Mouse (Mus musculus) liver, embryonic 14.5 days (tissue): ENCODE results near the gene Abhd2. TPM values are rescaled to one million over a fixed set of nuclear protein-coding genes. Genes with fewer than 3 reads are reported as not detected.

ENCODE experiments used
- ATAC-seq: fragments of 200-750 bp; cut with Nextera tagmentation; 2 replicates; pipeline ENCODE4 v1.8.0; 2017; ENCODE audit warnings: moderate number of reproducible peaks, mild to moderate bottlenecking, moderate library complexity; ENCODE audit not compliant: insufficient read depth
- DNase-seq, 3 experiments: peaks; one replicate each; pipeline ENCODE4 v3.0.0-alpha.2; 2012 to 2013; ENCODE audit warnings: low read depth in 3 of 3, low spot score in 3 of 3
- H3K27ac ChIP-seq: fragments of 300-500 bp; sonication (generic); 2 replicates; pipeline ENCODE4 v1.5.1; 2014; ENCODE audit warnings: moderate library complexity, mild to moderate bottlenecking, control low read depth, inconsistent platforms
- H3K27me3 ChIP-seq: fragments of 300-500 bp; sonication (generic); 2 replicates; pipeline ENCODE4 v1.6.1; 2014; ENCODE audit warnings: mild to moderate bottlenecking, low read length, moderate library complexity; ENCODE audit not compliant: control insufficient read depth, insufficient read depth
- H3K36me3 ChIP-seq: fragments of 300-500 bp; sonication (generic); replicated peaks from 2 replicates; pipeline ENCODE4 v1.6.1; 2014; ENCODE audit warnings: low read depth; ENCODE audit not compliant: control insufficient read depth, insufficient read depth
- H3K4me1 ChIP-seq, 2 experiments: fragments of 200-500 bp in 1 of 2; fragments of 300-500 bp in 1 of 2; sonication (generic) in 1 of 2; replicated peaks; 2 replicates each; pipeline ENCODE4 v1.6.1; 2012 to 2014; ENCODE audit warnings: antibody characterized with exemption in 1 of 2, inconsistent platforms in 1 of 2, low read length in 1 of 2; ENCODE audit not compliant: control insufficient read depth in 2 of 2, insufficient read depth in 2 of 2
- H3K4me2 ChIP-seq: fragments of 300-500 bp; sonication (generic); 2 replicates; pipeline ENCODE4 v1.6.1; 2014; ENCODE audit warnings: low read depth, mild to moderate bottlenecking, control low read depth, moderate library complexity
- H3K4me3 ChIP-seq, 2 experiments: fragments of 200-500 bp in 1 of 2; fragments of 300-500 bp in 1 of 2; sonication (generic) in 1 of 2; 2 replicates each; pipeline ENCODE4 v1.5.1; 2012 to 2014; ENCODE audit warnings: low read depth in 2 of 2, low read length in 2 of 2, mild to moderate bottlenecking in 2 of 2, control low read depth in 1 of 2, inconsistent platforms in 1 of 2, moderate library complexity in 1 of 2; ENCODE audit not compliant: insufficient read depth in 1 of 2
- H3K9ac ChIP-seq: fragments of 300-500 bp; sonication (generic); replicated peaks from 2 replicates; pipeline ENCODE4 v1.6.1; 2014; ENCODE audit warnings: mild to moderate bottlenecking, control low read depth, moderate library complexity
- H3K9me3 ChIP-seq: fragments of 300-500 bp; sonication (generic); 2 replicates; pipeline ENCODE4 v1.6.1; 2016; ENCODE audit warnings: low read length, mixed read lengths; ENCODE audit not compliant: control insufficient read depth
- CTCF ChIP-seq: IDR thresholded peaks from 2 replicates; pipeline ENCODE4 v1.5.1; 2016; ENCODE audit warnings: antibody characterized with exemption, low read depth, control low read depth
- EP300 ChIP-seq: IDR thresholded peaks from 2 replicates; pipeline ENCODE4 v1.6.1; 2016; ENCODE audit warnings: antibody characterized with exemption, low read depth
- WGBS: fragments of 180-500 bp; shearing (Covaris S2); extraction: QIAGEN DNeasy Blood & Tissue Kit; methylation state at CpG from one replicate; pipeline ENCODE4 v1.1.7; 2014; ENCODE audit not compliant: insufficient replicate concordance; 5-methylcytosine and 5-hydroxymethylcytosine counted together
- polyA plus RNA-seq, 2 experiments: library from polyadenylated mRNA; depleted of rRNA in 1 of 2; stranded (reverse) in 1 of 2; unstranded in 1 of 2; fragments of >200 nt; fragmentation: Nextera tagmentation in 1 of 2; extraction: Ambion mirVana in 1 of 2; gene quantifications; 2 replicates each; pipeline versions ENCODE4 v1.2.1 to v1.2.3; 2012 to 2014

The Abhd2 gene
- polyA plus RNA-seq (2012; rRNA removed) (5.6 and 6.0 TPM in 2 replicates), polyA plus RNA-seq (2014; fragmentation: Nextera tagmentation; extraction: Ambion mirVana) (11.4 TPM in 2 replicates)

- Histone ChIP-seq H3K9ac (peak within 1 kb of the TSS; percentile 96), H3K27ac (peak within 1 kb of the TSS; percentile 97), H3K4me3 (peak within 1 kb of the TSS; percentile 86 to 92), H3K4me1 (peaks cover 69 to 71% of the 10 kb centered on the region in 2 experiments), H3K36me3 (no peaks in the 10 kb centered on the region; the same call in none of the 2 replicates), H3K27me3 (no peaks in the 10 kb centered on the region), H3K4me2 (peak within 1 kb of the TSS; percentile 88), H3K9me3 (no peaks in the 10 kb centered on the region)
- DNase-seq (peak; percentile 98 to 99 (median 99)), ATAC-seq (peak; percentile 93)
- peak; percentile 32; the same call in 1 of the 2 replicates for TF ChIP-seq EP300
- TF ChIP-seq CTCF = peak; percentile 38; the same call in 1 of the 2 replicates
- WGBS = under 1% methylated on average over 54 of the region's 54 CpGs
These were observed at the start of gene Abhd2 for GRCm38 (mm10) chr7:79272789-79273718. TSS of gene Abhd2 (plus strand) at chr7:79273199.

- H3K4me1 ChIP-seq = no peaks in the 10 kb centered on the region; a peak in 1 of 4 replicates
These were observed 47.5 kb upstream of the Abhd2 start for GRCm38 (mm10) chr7:79225477-79225876.

GRCm38 (mm10) chr7:79226172-79226571 is 46.8 kb upstream of the Abhd2 start:
- no peak overlapping the region for H3K4me2 ChIP-seq

More at GRCm38 (mm10) chr7:79225477-79225876, 47.5 kb upstream of the Abhd2 start:
- WGBS = 46% methylated on average over 8 of the region's 8 CpGs
- TF ChIP-seq EP300 (no peak), CTCF (no peak)
- Histone ChIP-seq H3K27ac (no peak overlapping the region), H3K4me2 (no peak overlapping the region), H3K4me3 (no peak overlapping the region), H3K9ac (no peak overlapping the region), H3K9me3 (no peaks in the 10 kb centered on the region), H3K36me3 (no peaks in the 10 kb centered on the region), H3K27me3 (no peaks in the 10 kb centered on the region)
- ATAC-seq (no peak), DNase-seq (no peak)

GRCm38 (mm10) chr7:79226834-79227486 is 46.0 kb upstream of the Abhd2 start:
- Histone ChIP-seq H3K27ac (no peak overlapping the region), H3K27me3 (no peaks in the 10 kb centered on the region), H3K4me1 (no peaks in the 10 kb centered on the region; a peak in 1 of 4 replicates), H3K9ac (no peak overlapping the region), H3K9me3 (no peaks in the 10 kb centered on the region), H3K4me3 (no peak overlapping the region), H3K4me2 (no peak overlapping the region), H3K36me3 (no peaks in the 10 kb centered on the region)
- 58% methylated on average over 6 of the region's 10 CpGs for WGBS
- DNase-seq (no peak), ATAC-seq (no peak)
- TF ChIP-seq CTCF (no peak), EP300 (no peak)

More at GRCm38 (mm10) chr7:79226172-79226571, 46.8 kb upstream of the Abhd2 start:
- Histone ChIP-seq H3K4me3 (no peak overlapping the region), H3K27me3 (no peaks in the 10 kb centered on the region), H3K4me1 (no peaks in the 10 kb centered on the region; a peak in 1 of 4 replicates), H3K9ac (no peak overlapping the region), H3K9me3 (no peaks in the 10 kb centered on the region), H3K27ac (no peak overlapping the region), H3K36me3 (no peaks in the 10 kb centered on the region)
- ATAC-seq = no peak
- no peak for DNase-seq
- WGBS = 60% methylated on average over 5 of the region's 5 CpGs
- TF ChIP-seq EP300 (no peak), CTCF (no peak)
